Mouse (Mus musculus): ENCODE results near the gene Ccer2. TPM values are rescaled to one million over a fixed set of nuclear protein-coding genes. Genes with fewer than 3 reads are reported as not detected.

The Ccer2 gene
- total RNA-seq, 1 experiment: not detected

- Histone ChIP-seq H3K4me1 (ENCODE audit: control insufficient read depth in 2 of 2, insufficient read depth in 2 of 2, low read length in 2 of 2, poor library complexity in 1 of 2) (peaks cover 0 to 6% of the 10 kb centered on the region in 2 experiments; a peak in 2 of 4 replicates), H3K27ac (ENCODE audit: insufficient read depth, low read depth, low read length, poor library complexity, severe bottlenecking) (no peak overlapping the region), H3K9me3 (ENCODE audit: control insufficient read depth, insufficient read depth, low read depth, low read length) (no peaks in the 10 kb centered on the region), H3K9ac (ENCODE audit: insufficient read depth, low read depth, low read length, poor library complexity, severe bottlenecking) (no peak overlapping the region), H3K4me3 (ENCODE audit: insufficient read depth in 1 of 2, low read depth in 1 of 2, low read length in 2 of 2, poor library complexity in 1 of 2, severe bottlenecking in 1 of 2) (no peak overlapping the region), H3K36me3 (ENCODE audit: control insufficient read depth, insufficient read depth, low read length, poor library complexity, severe bottlenecking) (peaks cover 41% of the 10 kb centered on the region)
- in situ Hi-C loops (cut with MboI; ENCODE audit: low sequenced_read_pairs in 2 of 2, unreplicated experiment in 2 of 2): no loop called here
- DNase-seq (ENCODE audit: low read depth, low spot score): no peak
- no peak for TF ChIP-seq ZNF384 (IDR thresholded peaks at IDR 0.05; ENCODE audit: low read depth, low read length)
- no peak for TF ChIP-seq HCFC1 (IDR thresholded peaks at IDR 0.05; ENCODE audit: borderline replicate concordance, insufficient read depth, low read length)
- no peak for TF ChIP-seq MAFK (IDR thresholded peaks at IDR 0.05; ENCODE audit: insufficient read depth, low read depth, low read length)
- TF ChIP-seq ZC3H11A (IDR thresholded peaks at IDR 0.05; ENCODE audit: borderline replicate concordance, low read depth, low read length): no peak
- no peak for TF ChIP-seq CHD2 (IDR thresholded peaks at IDR 0.05; ENCODE audit: low read depth, low read length)
Measured at GRCm38 (mm10) chr7:28749935-28750334, 6.0 kb upstream of the Ccer2 start.

- Histone ChIP-seq H3K4me1 (ENCODE audit: control insufficient read depth in 2 of 2, insufficient read depth in 2 of 2, low read length in 2 of 2, poor library complexity in 1 of 2) (peaks cover 0 to 9% of the 10 kb centered on the region in 2 experiments; a peak in 1 of 4 replicates), H3K9me3 (ENCODE audit: control insufficient read depth, insufficient read depth, low read depth, low read length) (no peaks in the 10 kb centered on the region), H3K9ac (ENCODE audit: insufficient read depth, low read depth, low read length, poor library complexity, severe bottlenecking) (no peak overlapping the region), H3K27ac (ENCODE audit: insufficient read depth, low read depth, low read length, poor library complexity, severe bottlenecking) (no peak overlapping the region), H3K4me3 (ENCODE audit: insufficient read depth in 1 of 2, low read depth in 1 of 2, low read length in 2 of 2, poor library complexity in 1 of 2, severe bottlenecking in 1 of 2) (no peak overlapping the region), H3K36me3 (ENCODE audit: control insufficient read depth, insufficient read depth, low read length, poor library complexity, severe bottlenecking) (peaks cover 15% of the 10 kb centered on the region)
- in situ Hi-C loops (cut with MboI; ENCODE audit: low sequenced_read_pairs in 2 of 2, unreplicated experiment in 2 of 2): no loop called here
- TF ChIP-seq MAFK (IDR thresholded peaks at IDR 0.05; ENCODE audit: insufficient read depth, low read depth, low read length): no peak
- no peak for TF ChIP-seq CHD2 (IDR thresholded peaks at IDR 0.05; ENCODE audit: low read depth, low read length)
- TF ChIP-seq ZNF384 (IDR thresholded peaks at IDR 0.05; ENCODE audit: low read depth, low read length): no peak
- no peak for TF ChIP-seq HCFC1 (IDR thresholded peaks at IDR 0.05; ENCODE audit: borderline replicate concordance, insufficient read depth, low read length)
- TF ChIP-seq ZC3H11A (IDR thresholded peaks at IDR 0.05; ENCODE audit: borderline replicate concordance, low read depth, low read length): no peak
- DNase-seq (ENCODE audit: low read depth, low spot score): no peak
Measured at GRCm38 (mm10) chr7:28758623-28759022, 2.6 kb downstream of the Ccer2 start.

GRCm38 (mm10) chr7:28761907-28762306, 5.9 kb downstream of the Ccer2 start:
- H3K9ac ChIP-seq (ENCODE audit: insufficient read depth, low read depth, low read length, poor library complexity, severe bottlenecking): no peak overlapping the region
- no peak overlapping the region for H3K4me3 ChIP-seq (ENCODE audit: insufficient read depth in 1 of 2, low read depth in 1 of 2, low read length in 2 of 2, poor library complexity in 1 of 2, severe bottlenecking in 1 of 2)
- no peak overlapping the region for H3K27ac ChIP-seq (ENCODE audit: insufficient read depth, low read depth, low read length, poor library complexity, severe bottlenecking)
- H3K36me3 ChIP-seq (ENCODE audit: control insufficient read depth, insufficient read depth, low read length, poor library complexity, severe bottlenecking): peaks cover 11% of the 10 kb centered on the region; the same call in 1 of the 2 replicates
- in situ Hi-C loops (cut with MboI; ENCODE audit: low sequenced_read_pairs in 2 of 2, unreplicated experiment in 2 of 2): no loop called here
- H3K9me3 ChIP-seq (ENCODE audit: control insufficient read depth, insufficient read depth, low read depth, low read length): no peaks in the 10 kb centered on the region
- TF ChIP-seq ZC3H11A (IDR thresholded peaks at IDR 0.05; ENCODE audit: borderline replicate concordance, low read depth, low read length): no peak
- no peak for TF ChIP-seq ZNF384 (IDR thresholded peaks at IDR 0.05; ENCODE audit: low read depth, low read length)
- no peak for TF ChIP-seq CHD2 (IDR thresholded peaks at IDR 0.05; ENCODE audit: low read depth, low read length)
- peaks cover 0 to 10% of the 10 kb centered on the region in 2 experiments; a peak in 1 of 4 replicates for H3K4me1 ChIP-seq (ENCODE audit: control insufficient read depth in 2 of 2, insufficient read depth in 2 of 2, low read length in 2 of 2, poor library complexity in 1 of 2)
- no peak for DNase-seq (ENCODE audit: low read depth, low spot score)

- Histone ChIP-seq H3K27ac (ENCODE audit: insufficient read depth, low read depth, low read length, poor library complexity, severe bottlenecking) (no peak overlapping the region), H3K4me1 (ENCODE audit: control insufficient read depth in 2 of 2, insufficient read depth in 2 of 2, low read length in 2 of 2, poor library complexity in 1 of 2) (peaks cover 0 to 4% of the 10 kb centered on the region in 2 experiments; a peak in 1 of 4 replicates), H3K36me3 (ENCODE audit: control insufficient read depth, insufficient read depth, low read length, poor library complexity, severe bottlenecking) (peaks cover 5% of the 10 kb centered on the region; the same call in 1 of the 2 replicates), H3K9ac (ENCODE audit: insufficient read depth, low read depth, low read length, poor library complexity, severe bottlenecking) (peak overlapping the region; percentile 76; the same call in 1 of the 2 replicates), H3K9me3 (ENCODE audit: control insufficient read depth, insufficient read depth, low read depth, low read length) (no peaks in the 10 kb centered on the region), H3K4me3 (ENCODE audit: insufficient read depth in 1 of 2, low read depth in 1 of 2, low read length in 2 of 2, poor library complexity in 1 of 2, severe bottlenecking in 1 of 2) (no peak overlapping the region)
- in situ Hi-C loops (cut with MboI; ENCODE audit: low sequenced_read_pairs in 2 of 2, unreplicated experiment in 2 of 2): no loop called here
- no peak for DNase-seq (ENCODE audit: low read depth, low spot score)
- TF ChIP-seq ZNF384 (IDR thresholded peaks at IDR 0.05; ENCODE audit: low read depth, low read length): no peak
- TF ChIP-seq HCFC1 (IDR thresholded peaks at IDR 0.05; ENCODE audit: borderline replicate concordance, insufficient read depth, low read length): no peak
- no peak for TF ChIP-seq MAFK (IDR thresholded peaks at IDR 0.05; ENCODE audit: insufficient read depth, low read depth, low read length)
- TF ChIP-seq CHD2 (IDR thresholded peaks at IDR 0.05; ENCODE audit: low read depth, low read length): no peak
- TF ChIP-seq ZC3H11A (IDR thresholded peaks at IDR 0.05; ENCODE audit: borderline replicate concordance, low read depth, low read length): no peak
Measured at GRCm38 (mm10) chr7:28765211-28765610, 9.2 kb downstream of the Ccer2 start.
